Mouse (Mus musculus): ENCODE measurements around the gene Ttl.

- TF ChIP-seq NANOG (IDR thresholded peaks at IDR 0.05; ENCODE audit: borderline replicate concordance, low read length) = no peak
- TF ChIP-seq CTCF (conservative IDR thresholded peaks at IDR 0.05; ENCODE audit: low read length) = no peak
- no peak for TF ChIP-seq POU5F1 (IDR thresholded peaks at IDR 0.05; ENCODE audit: borderline replicate concordance, low read length)
Measured at GRCm38 (mm10) chr2:129057256-129057655, 8.5 kb upstream of the Ttl start.
